Mouse (Mus musculus): Measurements from ENCODE around the gene Prl7a2.

Prl7a2 gene

GRCm38 (mm10) chr13:27667936-27668335 is at the start of gene Prl7a2:
Gene Prl7a2, minus strand, starts transcription at chr13:27668036.
- no peak for DNase-seq (ENCODE audit: low spot score in 2 of 2)

- DNase-seq (ENCODE audit: low spot score in 2 of 2) = no peak
Measured at GRCm38 (mm10) chr13:27716636-27717035, 48.8 kb upstream of the Prl7a2 start, which contains the start of gene Prl7d1. Gene Prl7d1, minus strand, starts transcription at chr13:27716736.

GRCm38 (mm10) chr13:27706521-27706920 is 38.7 kb upstream of the Prl7a2 start:
- DNase-seq (ENCODE audit: low spot score in 2 of 2) = no peak

- DNase-seq (ENCODE audit: low spot score in 2 of 2) = no peak
Measured at GRCm38 (mm10) chr13:27660747-27661146, 7.1 kb downstream of the Prl7a2 start.

- no peak for DNase-seq (ENCODE audit: low spot score in 2 of 2)
Measured at GRCm38 (mm10) chr13:27642393-27642792, 25.4 kb downstream of the Prl7a2 start, which contains the start of gene Prl7a1. Gene Prl7a1, minus strand, starts transcription at chr13:27642493.

- DNase-seq (ENCODE audit: low spot score in 2 of 2) = no peak
Measured at GRCm38 (mm10) chr13:27610482-27610881, 57.4 kb downstream of the Prl7a2 start, which contains the start of gene Prl7b1. Gene Prl7b1, minus strand, starts transcription at chr13:27610582.
